Mouse (Mus musculus) lung, postnatal 0 days (tissue): ENCODE measurements around the gene Spint2.

Source experiments
- CTCF ChIP-seq: IDR thresholded peaks from 2 replicates; pipeline ENCODE4 v1.5.1; 2016; ENCODE audit warnings: antibody characterized with exemption, mild to moderate bottlenecking
- EP300 ChIP-seq: IDR thresholded peaks from 2 replicates; pipeline ENCODE4 v1.6.1; 2016; ENCODE audit warnings: antibody characterized with exemption, mild to moderate bottlenecking, control low read depth

DNA sequence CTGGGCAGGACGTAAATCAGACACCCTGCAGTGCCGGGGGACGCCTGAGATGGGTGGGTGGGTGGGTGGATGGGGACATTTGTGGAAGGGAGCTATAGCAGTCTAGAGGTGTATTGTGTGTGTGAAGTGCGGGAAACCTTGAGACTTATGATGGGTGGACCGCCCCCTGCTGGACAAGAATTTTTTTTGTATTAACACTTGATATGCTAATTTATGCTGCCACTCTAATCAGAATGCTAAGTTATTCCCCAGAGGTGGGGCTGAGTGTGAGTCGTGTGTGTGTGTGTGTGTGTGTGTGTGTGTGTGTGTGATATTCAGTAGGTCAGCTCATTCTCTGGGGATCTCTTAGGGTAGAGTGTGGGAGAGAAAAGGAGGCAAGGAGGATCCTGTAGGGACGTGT is 24.9 kb upstream of the Spint2 start:
- peak; percentile 57 for TF ChIP-seq CTCF
- TF ChIP-seq EP300, result no peak
